In genomic region chr7:24153272-24153671, GRCm38 (mm10) we compare ENCODE assay signal across 9 mouse cellular contexts. TPM values are rescaled to one million over a fixed set of nuclear protein-coding genes. Genes with fewer than 3 reads are reported as not detected.
A peak's percentile ranks its signal among the peaks of the same experiment; 100 is the strongest.
DNase-seq lines count a peak whose midpoint lies in the region; ATAC-seq and TF ChIP-seq lines count a peak whose summit lies in the region.
"Had no signal": no experiment of that assay in that cellular context is flagged by ENCODE, and none has a peak within 500 bp of the region (broad histone marks: within the 10 kb centered on the region; RNA-seq: fewer than 3 reads in every experiment).

No protein-coding gene starts in this region.

- H3K9ac ChIP-seq in ES-Bruce4 (ENCODE audit: low read depth, poor library complexity, severe bottlenecking), result no peak overlapping the region
- H3K9ac ChIP-seq: lung, embryonic 15.5 days had no signal

- peak; percentile 51 for TF ChIP-seq CTCF in layer of hippocampus, adult 2 months (conservative IDR thresholded peaks at IDR 0.05)
- TF ChIP-seq CTCF in ES-Bruce4 (IDR thresholded peaks at IDR 0.05; ENCODE audit: low read depth, low read length), result peak; percentile 47
- TF ChIP-seq CTCF in bone marrow, adult 2 months (IDR thresholded peaks at IDR 0.05; ENCODE audit: control insufficient read depth, insufficient read depth, low read length), result peak; percentile 36; the same call in 1 of the 2 replicates

- DNase-seq in layer of hippocampus, adult 2 months (ENCODE audit: low spot score in 2 of 2), result no peak
- DNase-seq in layer of hippocampus, adult 8-10 months (ENCODE audit: low spot score in 2 of 2), result no peak
- no peak for DNase-seq in gastrocnemius, postnatal 36 days
- DNase-seq in ovary, postnatal 36 days (ENCODE audit: low spot score), result no peak
- DNase-seq: cerebellum, adult 11-12 months had no signal

- no peak overlapping the region for H3K27ac ChIP-seq in layer of hippocampus, adult 2 months
- no peak overlapping the region for H3K27ac ChIP-seq in ES-Bruce4 (ENCODE audit: insufficient read depth, low read length)
- no peak overlapping the region for H3K27ac ChIP-seq in bone marrow, adult 2 months (ENCODE audit: control insufficient read depth, insufficient read depth, low read depth, low read length, poor library complexity)
- H3K27ac ChIP-seq: lung, embryonic 15.5 days had no signal

- no peaks in the 10 kb centered on the region for H3K27me3 ChIP-seq in ES-Bruce4 (ENCODE audit: control insufficient read depth, insufficient read depth, low read length, poor library complexity, severe bottlenecking)
- H3K27me3 ChIP-seq: lung, embryonic 15.5 days had no signal

- no peaks in the 10 kb centered on the region for H3K36me3 ChIP-seq in ES-Bruce4 (ENCODE audit: control insufficient read depth, insufficient read depth, low read length, poor library complexity, severe bottlenecking)
- H3K36me3 ChIP-seq: lung, embryonic 15.5 days had no signal

- TF ChIP-seq POLR2A in ES-Bruce4 (IDR thresholded peaks at IDR 0.05; ENCODE audit: insufficient read depth, low read length), result no peak
- TF ChIP-seq POLR2A in bone marrow, adult 2 months (IDR thresholded peaks at IDR 0.05; ENCODE audit: borderline replicate concordance, control insufficient read depth, low read depth, low read length), result no peak

- no peaks in the 10 kb centered on the region for H3K4me1 ChIP-seq in ES-Bruce4 (ENCODE audit: control insufficient read depth, insufficient read depth, low read length)
- no peaks in the 10 kb centered on the region for H3K4me1 ChIP-seq in bone marrow, adult 2 months (ENCODE audit: control insufficient read depth, insufficient read depth, low read length)
- H3K4me1 ChIP-seq: lung, embryonic 15.5 days had no signal

- 7% methylated on average over 1 of the region's 1 CpGs for WGBS in bone marrow, adult 2 months

- no peak for TF ChIP-seq EP300 in ES-Bruce4 (IDR thresholded peaks at IDR 0.05; ENCODE audit: insufficient read depth, low read depth, low read length)

- H3K4me3 ChIP-seq in layer of hippocampus, adult 2 months, result no peak overlapping the region
- no peak overlapping the region for H3K4me3 ChIP-seq in ES-Bruce4 (ENCODE audit: low read depth, low read length)
- H3K4me3 ChIP-seq in bone marrow, adult 2 months (replicated peaks; ENCODE audit: control insufficient read depth, low read depth, low read length), result no peak overlapping the region
- H3K4me3 ChIP-seq: lung, embryonic 15.5 days had no signal

- peak; percentile 90 for ATAC-seq in megakaryocyte progenitor cell, adult 5-6 weeks (replicated peaks; ENCODE audit: poor library complexity)

- H3K9me3 ChIP-seq in ES-Bruce4 (replicated peaks; ENCODE audit: control insufficient read depth, insufficient read depth, low read length, poor library complexity, severe bottlenecking), result no peaks in the 10 kb centered on the region; the same call in 1 of the 2 replicates
- H3K9me3 ChIP-seq: lung, embryonic 15.5 days had no signal

- intact Hi-C loops in gastrocnemius, postnatal 36 days (cut with DNase I), result no loop called here

RNA-seq across cellular contexts. Expression of gene Zfp235, which starts 19.3 kb away (rescaled TPM):
- total RNA-seq in layer of hippocampus, adult 2 months (2021), result 10 to 100 TPM; 21.1 to 21.8 TPM
- total RNA-seq in layer of hippocampus, adult 8-10 months (2022), result 10 to 100 TPM; 20.9 to 25.6 (median 21.8) TPM
- polyA plus RNA-seq in ES-Bruce4 (2011; ENCODE audit: insufficient read depth, insufficient read length, low read depth, missing spikeins), result 3.9 and 4.6 TPM in 2 replicates
- polyA plus RNA-seq in bone marrow, adult 2 months (2011; ENCODE audit: insufficient read depth, insufficient read length, low replicate concordance, missing spikeins), result 1.7 and 4.5 TPM in 2 replicates
- 9.1 and 10.3 TPM in 2 replicates for total RNA-seq in megakaryocyte progenitor cell, adult 5-6 weeks (2015)
- 6.4 and 7.9 TPM in 2 replicates for total RNA-seq in megakaryocyte progenitor cell, adult 5-6 weeks (2017)
- total RNA-seq in gastrocnemius, postnatal 36 days (2021), result 1 to 10 TPM; 3.5 to 5.0 TPM

RNA-seq across cellular contexts. Expression of gene Zfp114, which starts 21.6 kb away (rescaled TPM):
- total RNA-seq in layer of hippocampus, adult 2 months (2021), result 1 to 10 TPM; 3.4 to 4.3 TPM
- 1 to 10 TPM; 2.9 to 4.6 (median 4.0) TPM for total RNA-seq in layer of hippocampus, adult 8-10 months (2022)
- polyA plus RNA-seq in ES-Bruce4 (2011; ENCODE audit: insufficient read depth, insufficient read length, low read depth, missing spikeins), result 0.84 and 1.9 TPM in 2 replicates
- polyA plus RNA-seq in bone marrow, adult 2 months (2011; ENCODE audit: insufficient read depth, insufficient read length, low replicate concordance, missing spikeins), result not detected in 2 replicates
- total RNA-seq in megakaryocyte progenitor cell, adult 5-6 weeks (2015), result 1.9 and 2.2 TPM in 2 replicates
- 2.5 and 3.5 TPM in 2 replicates for total RNA-seq in megakaryocyte progenitor cell, adult 5-6 weeks (2017)
- under 1 TPM; 0.33 to 0.35 TPM for total RNA-seq in gastrocnemius, postnatal 36 days (2021)

RNA-seq across cellular contexts. Expression of gene Zfp112, which starts 41.2 kb away (rescaled TPM):
- total RNA-seq in layer of hippocampus, adult 2 months (2021), result 10 to 100 TPM; 10.4 to 13.9 TPM
- 10 to 100 TPM; 11.2 to 14.3 (median 12.5) TPM for total RNA-seq in layer of hippocampus, adult 8-10 months (2022)
- 1.3 and 1.4 TPM in 2 replicates for polyA plus RNA-seq in ES-Bruce4 (2011; ENCODE audit: insufficient read depth, insufficient read length, low read depth, missing spikeins)
- 0.36 and 0.65 TPM in 2 replicates for polyA plus RNA-seq in bone marrow, adult 2 months (2011; ENCODE audit: insufficient read depth, insufficient read length, low replicate concordance, missing spikeins)
- total RNA-seq in megakaryocyte progenitor cell, adult 5-6 weeks (2015), result 0.94 and 1.1 TPM in 2 replicates
- 0.21 and 0.71 TPM in 2 replicates for total RNA-seq in megakaryocyte progenitor cell, adult 5-6 weeks (2017)
- total RNA-seq in gastrocnemius, postnatal 36 days (2021), result 1 to 10 TPM; 4.8 to 4.9 TPM

RNA-seq across cellular contexts. Expression of gene Zfp111, which starts 58.0 kb away (rescaled TPM):
- 10 to 100 TPM; 11.0 TPM for total RNA-seq in layer of hippocampus, adult 2 months (2021)
- total RNA-seq in layer of hippocampus, adult 8-10 months (2022), result 10 to 100 TPM; 12.2 to 15.2 (median 14.8) TPM
- 7.9 and 8.9 TPM in 2 replicates for polyA plus RNA-seq in ES-Bruce4 (2011; ENCODE audit: insufficient read depth, insufficient read length, low read depth, missing spikeins)
- polyA plus RNA-seq in bone marrow, adult 2 months (2011; ENCODE audit: insufficient read depth, insufficient read length, low replicate concordance, missing spikeins), result 0.74 and 1.8 TPM in 2 replicates
- total RNA-seq in megakaryocyte progenitor cell, adult 5-6 weeks (2015), result 10.3 and 14.3 TPM in 2 replicates
- 19.7 and 21.2 TPM in 2 replicates for total RNA-seq in megakaryocyte progenitor cell, adult 5-6 weeks (2017)
- 1 to 10 TPM; 2.1 to 2.7 TPM for total RNA-seq in gastrocnemius, postnatal 36 days (2021)
